Comparison of ENCODE assay signal across 22 mouse cellular contexts in genomic region chr1:21251661-21252060, GRCm38 (mm10). TPM values are rescaled to one million over a fixed set of nuclear protein-coding genes. Genes with fewer than 3 reads are reported as not detected.
DNase-seq lines count a peak whose midpoint lies in the region; ATAC-seq lines count a peak whose summit lies in the region.
"Had no signal": no experiment of that assay in that cellular context is flagged by ENCODE, and none has a peak within 500 bp of the region (broad histone marks: within the 10 kb centered on the region; RNA-seq: fewer than 3 reads in every experiment).

No protein-coding gene starts in this region.

- no peaks in the 10 kb centered on the region for H3K27me3 ChIP-seq in hindbrain, embryonic 11.5 days (ENCODE audit: control insufficient read depth, insufficient read depth, low read length)
- no peaks in the 10 kb centered on the region for H3K27me3 ChIP-seq in hindbrain, embryonic 13.5 days
- H3K27me3 ChIP-seq in neural tube, embryonic 11.5 days (ENCODE audit: control insufficient read depth, insufficient read depth, low read length), result no peaks in the 10 kb centered on the region
- H3K27me3 ChIP-seq: CH12.LX; embryonic facial prominence, embryonic 12.5 days; forebrain, embryonic 12.5 days; hindbrain, embryonic 15.5 days; Patski had no signal

- H3K36me3 ChIP-seq in hindbrain, embryonic 11.5 days (ENCODE audit: control insufficient read depth, insufficient read depth, low read length), result no peaks in the 10 kb centered on the region
- H3K36me3 ChIP-seq in hindbrain, embryonic 13.5 days, result no peaks in the 10 kb centered on the region
- H3K36me3 ChIP-seq in neural tube, embryonic 11.5 days (ENCODE audit: control insufficient read depth, insufficient read depth, low read length), result no peaks in the 10 kb centered on the region
- H3K36me3 ChIP-seq: embryonic facial prominence, embryonic 12.5 days; forebrain, embryonic 12.5 days; hindbrain, embryonic 15.5 days had no signal

- H3K4me3 ChIP-seq in hindbrain, embryonic 11.5 days (ENCODE audit: low read depth, low read length), result no peak overlapping the region
- no peak overlapping the region for H3K4me3 ChIP-seq in hindbrain, embryonic 13.5 days
- no peak overlapping the region for H3K4me3 ChIP-seq in neural tube, embryonic 11.5 days (ENCODE audit: low read depth, low read length)
- H3K4me3 ChIP-seq: embryonic facial prominence, embryonic 12.5 days; forebrain, embryonic 12.5 days; hindbrain, embryonic 15.5 days had no signal

- no peak overlapping the region for H3K27ac ChIP-seq in hindbrain, embryonic 11.5 days (ENCODE audit: low read depth, low read length)
- H3K27ac ChIP-seq in hindbrain, embryonic 13.5 days, result no peak overlapping the region
- no peak overlapping the region for H3K27ac ChIP-seq in neural tube, embryonic 11.5 days (ENCODE audit: low read depth, low read length)
- H3K27ac ChIP-seq: embryonic facial prominence, embryonic 12.5 days; forebrain, embryonic 12.5 days; hindbrain, embryonic 15.5 days had no signal

- no peak overlapping the region for H3K9ac ChIP-seq in hindbrain, embryonic 11.5 days (ENCODE audit: low read depth, low read length)
- H3K9ac ChIP-seq in hindbrain, embryonic 13.5 days, result no peak overlapping the region
- no peak overlapping the region for H3K9ac ChIP-seq in neural tube, embryonic 11.5 days (ENCODE audit: low read length)
- H3K9ac ChIP-seq: embryonic facial prominence, embryonic 12.5 days; forebrain, embryonic 12.5 days; hindbrain, embryonic 15.5 days had no signal

- ATAC-seq in hindbrain, embryonic 11.5 days (ENCODE audit: low FRiP score), result no peak
- no peak for ATAC-seq in hindbrain, embryonic 13.5 days (ENCODE audit: low FRiP score)
- 0 out of 2 replicates have a peak, but pooled peaks have one; percentile 35 for ATAC-seq in neural tube, embryonic 11.5 days (ENCODE audit: insufficient read depth, low FRiP score, low TSS enrichment)
- no peak for ATAC-seq in erythroid progenitor cell, adult 5-6 weeks (replicated peaks; ENCODE audit: low FRiP score, poor library complexity, severe bottlenecking)
- ATAC-seq: activated CD4-positive, CD25-positive, alpha-beta regulatory T cell, adult 4 months; forebrain, embryonic 16.5 days; inflammation-experienced regulatory T-cells, adult 6 months; Patski had no signal

- H3K4me2 ChIP-seq in hindbrain, embryonic 11.5 days (replicated peaks; ENCODE audit: low read depth, low read length), result no peak overlapping the region
- H3K4me2 ChIP-seq in hindbrain, embryonic 13.5 days, result no peak overlapping the region
- no peak overlapping the region for H3K4me2 ChIP-seq in neural tube, embryonic 11.5 days (ENCODE audit: low read depth)
- H3K4me2 ChIP-seq: embryonic facial prominence, embryonic 12.5 days; forebrain, embryonic 12.5 days; hindbrain, embryonic 15.5 days had no signal

- H3K4me1 ChIP-seq in hindbrain, embryonic 11.5 days (replicated peaks; ENCODE audit: control insufficient read depth, insufficient read depth, low read length), result no peaks in the 10 kb centered on the region
- H3K4me1 ChIP-seq in hindbrain, embryonic 13.5 days (replicated peaks), result no peaks in the 10 kb centered on the region
- no peaks in the 10 kb centered on the region for H3K4me1 ChIP-seq in neural tube, embryonic 11.5 days (ENCODE audit: control insufficient read depth, insufficient read depth, low read length)
- H3K4me1 ChIP-seq: embryonic facial prominence, embryonic 12.5 days; forebrain, embryonic 12.5 days; hindbrain, embryonic 15.5 days had no signal

- DNase-seq in hindbrain, embryonic 11.5 days (ENCODE audit: low spot score), result peak; percentile 26
- DNase-seq in neural tube, embryonic 11.5 days (ENCODE audit: low spot score), result no peak
- no peak for DNase-seq in neural tube, embryonic 10.5 days (ENCODE audit: extremely low spot score, low spot score)
- DNase-seq in embryo, embryonic 11 days, result peak; percentile 7
- peak; percentile 6 for DNase-seq in yolk sac, embryonic 10.5 days (ENCODE audit: low spot score)
- DNase-seq: adrenal gland, postnatal 14 days; cerebellum, adult 11-12 months; cerebellum, adult 9-10 months; cerebellum, postnatal 25 days; gastrocnemius, postnatal 25 days; heart, postnatal 10 days; heart, postnatal 4 days had no signal

- 44% methylated on average over 6 of the region's 6 CpGs for WGBS in hindbrain, embryonic 11.5 days
- 27% methylated on average over 6 of the region's 6 CpGs for WGBS in hindbrain, embryonic 13.5 days
- 45% methylated on average over 6 of the region's 6 CpGs for WGBS in neural tube, embryonic 11.5 days

- H3K9me3 ChIP-seq in hindbrain, embryonic 11.5 days (ENCODE audit: control insufficient read depth, low read length), result no peaks in the 10 kb centered on the region
- H3K9me3 ChIP-seq in hindbrain, embryonic 13.5 days, result no peaks in the 10 kb centered on the region
- no peaks in the 10 kb centered on the region for H3K9me3 ChIP-seq in neural tube, embryonic 11.5 days (ENCODE audit: control insufficient read depth, low read length)
- H3K9me3 ChIP-seq: embryonic facial prominence, embryonic 12.5 days; forebrain, embryonic 12.5 days; hindbrain, embryonic 15.5 days had no signal

RNA-seq across cellular contexts. Expression of gene Gsta3, which starts 11.3 kb away (rescaled TPM):
- polyA plus RNA-seq in hindbrain, embryonic 11.5 days (2014; fragmentation: Nextera tagmentation; extraction: Ambion mirVana), result 0.14 and 0.31 TPM in 2 replicates
- polyA plus RNA-seq in hindbrain, embryonic 13.5 days (2015; fragmentation: Nextera tagmentation; extraction: Ambion mirVana), result 0.57 and 0.82 TPM in 2 replicates
- 0.31 and 0.48 TPM in 2 replicates for polyA plus RNA-seq in neural tube, embryonic 11.5 days (2014; fragmentation: Nextera tagmentation; extraction: Ambion mirVana)
- not detected in 2 replicates for total RNA-seq in erythroid progenitor cell, adult 5-6 weeks (2015; ENCODE audit: low replicate concordance)
- not detected in 2 replicates for total RNA-seq in erythroid progenitor cell, adult 5-6 weeks (2017; ENCODE audit: low replicate concordance)
- total RNA-seq: CH12.LX had no signal

RNA-seq across cellular contexts. Expression of gene Tmem14a, which starts 33.3 kb away (rescaled TPM):
- polyA plus RNA-seq in hindbrain, embryonic 11.5 days (2014; fragmentation: Nextera tagmentation; extraction: Ambion mirVana), result 10.9 and 13.5 TPM in 2 replicates
- polyA plus RNA-seq in hindbrain, embryonic 13.5 days (2015; fragmentation: Nextera tagmentation; extraction: Ambion mirVana), result 18.5 TPM in 2 replicates
- 11.3 and 11.9 TPM in 2 replicates for polyA plus RNA-seq in neural tube, embryonic 11.5 days (2014; fragmentation: Nextera tagmentation; extraction: Ambion mirVana)
- total RNA-seq in erythroid progenitor cell, adult 5-6 weeks (2015; ENCODE audit: low replicate concordance), result not detected in 2 replicates
- not detected in 2 replicates for total RNA-seq in erythroid progenitor cell, adult 5-6 weeks (2017; ENCODE audit: low replicate concordance)

Comparison
In these comparisons a context has a peak if more than half of its experiments do, and no peak if none do; other contexts are left out.
1. DNase-seq: peak in hindbrain, embryonic 11.5 days (single experiment), embryo, embryonic 11 days (single experiment) and yolk sac, embryonic 10.5 days (single experiment); none in neural tube, embryonic 11.5 days (single experiment) and neural tube, embryonic 10.5 days (single experiment).